Mouse (Mus musculus): Measurements from ENCODE around the gene Ccdc18.
A peak's percentile ranks its signal among the peaks of the same experiment; 100 is the strongest.
"Not testable (repeated sequence)": the region's sequence is repeated elsewhere in the genome, so short reads cannot be mapped to it uniquely, and the experiment has no call there.

Gene Ccdc18

DNA sequence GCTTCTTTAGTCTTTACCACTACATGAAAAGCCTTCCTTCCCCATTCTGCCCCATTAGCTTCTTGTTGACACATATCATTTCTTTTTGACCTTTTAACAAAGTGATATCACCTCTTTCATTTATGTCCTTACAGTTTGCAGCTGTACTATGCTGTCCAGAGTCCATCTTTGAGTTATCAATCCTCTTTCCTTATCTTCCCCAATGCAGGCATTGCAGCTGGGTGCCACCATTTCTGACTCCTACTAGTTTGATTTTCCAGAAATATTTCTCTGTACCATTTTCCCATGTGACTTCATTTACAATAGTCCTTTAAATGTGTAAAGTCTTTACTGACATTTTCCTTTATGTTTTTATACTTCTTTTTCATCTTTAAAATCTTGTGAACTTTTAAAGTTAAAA is 134.3 kb downstream of the Ccdc18 start:
- TF ChIP-seq POU5F1 (IDR thresholded peaks at IDR 0.05; ENCODE audit: borderline replicate concordance, low read length) = no peak
- TF ChIP-seq CTCF (conservative IDR thresholded peaks at IDR 0.05; ENCODE audit: low read length) = no peak
- TF ChIP-seq NANOG (IDR thresholded peaks at IDR 0.05; ENCODE audit: borderline replicate concordance, low read length) = no peak
- Histone ChIP-seq H3K4me3 (replicated peaks; ENCODE audit: low read length) (no peak overlapping the region), H3K4me1 (replicated peaks; ENCODE audit: low read depth, low read length) (peaks cover 39% of the 10 kb centered on the region), H3K27me3 (ENCODE audit: insufficient read depth, low read length) (no peaks in the 10 kb centered on the region), H3K9me3 (ENCODE audit: low read length) (no peaks in the 10 kb centered on the region), H3K36me3 (ENCODE audit: insufficient read depth, low read length) (peaks cover 13% of the 10 kb centered on the region)

DNA sequence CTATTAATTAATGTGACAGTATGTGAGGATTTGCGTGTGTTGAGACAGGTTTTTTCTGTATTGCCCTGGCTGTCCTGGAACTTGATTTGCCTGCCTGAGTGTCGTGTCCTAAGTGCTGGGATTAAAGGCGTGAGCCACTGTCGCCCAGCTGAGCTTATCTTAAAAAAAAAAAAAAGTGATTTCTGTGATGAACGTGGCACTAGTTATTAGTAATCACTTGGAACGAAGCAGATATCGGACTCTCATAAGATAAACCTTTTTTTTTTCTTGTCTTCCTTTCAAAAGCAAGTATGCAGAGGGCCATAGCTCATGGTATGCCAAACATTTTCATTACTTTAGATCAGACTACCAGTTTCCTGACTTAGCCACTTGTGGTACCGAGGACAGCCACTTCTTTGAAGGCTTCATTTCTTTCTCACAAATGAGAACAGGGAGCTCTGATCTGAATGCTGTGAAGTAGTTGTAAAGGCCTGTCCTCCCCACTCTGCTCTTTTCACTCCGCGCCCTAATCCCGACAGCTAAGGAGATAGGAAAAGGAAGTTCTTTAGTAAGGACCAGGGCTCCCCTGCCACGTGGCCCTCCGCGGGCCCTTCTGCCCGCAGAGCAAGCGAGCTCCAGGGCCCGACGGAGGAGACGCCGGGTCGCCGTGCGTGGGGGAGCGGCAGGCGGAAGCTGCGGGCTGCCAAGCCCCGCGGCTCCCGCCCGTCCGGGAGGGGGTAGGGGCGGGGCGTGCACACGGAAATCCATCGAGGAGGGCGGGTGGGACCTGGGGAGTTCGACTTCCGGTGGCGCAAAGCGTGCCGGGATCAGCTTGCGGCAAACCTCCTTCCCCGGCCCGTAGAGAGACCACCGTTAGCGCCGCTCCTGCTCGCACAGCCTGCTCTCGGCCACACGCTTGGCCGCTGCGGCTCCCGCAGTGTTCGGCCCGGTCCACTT is 135.7 kb downstream of the Ccdc18 start, which contains the start of gene Dr1:
Dr1 (plus strand) TSS at position 771 of the 936 bp plus-strand sequence.
- Histone ChIP-seq H3K4me1 (replicated peaks; ENCODE audit: low read depth, low read length) (peaks cover 27% of the 10 kb centered on the region), H3K27me3 (ENCODE audit: insufficient read depth, low read length) (no peaks in the 10 kb centered on the region), H3K9me3 (ENCODE audit: low read length) (no peaks in the 10 kb centered on the region), H3K4me3 (replicated peaks; ENCODE audit: low read length) (peak within 1 kb of the TSS; percentile 99), H3K36me3 (ENCODE audit: insufficient read depth, low read length) (peaks cover 25% of the 10 kb centered on the region)
- no peak for TF ChIP-seq POU5F1 (IDR thresholded peaks at IDR 0.05; ENCODE audit: borderline replicate concordance, low read length)
- TF ChIP-seq NANOG (IDR thresholded peaks at IDR 0.05; ENCODE audit: borderline replicate concordance, low read length) = no peak
- no peak for TF ChIP-seq CTCF (conservative IDR thresholded peaks at IDR 0.05; ENCODE audit: low read length)

DNA sequence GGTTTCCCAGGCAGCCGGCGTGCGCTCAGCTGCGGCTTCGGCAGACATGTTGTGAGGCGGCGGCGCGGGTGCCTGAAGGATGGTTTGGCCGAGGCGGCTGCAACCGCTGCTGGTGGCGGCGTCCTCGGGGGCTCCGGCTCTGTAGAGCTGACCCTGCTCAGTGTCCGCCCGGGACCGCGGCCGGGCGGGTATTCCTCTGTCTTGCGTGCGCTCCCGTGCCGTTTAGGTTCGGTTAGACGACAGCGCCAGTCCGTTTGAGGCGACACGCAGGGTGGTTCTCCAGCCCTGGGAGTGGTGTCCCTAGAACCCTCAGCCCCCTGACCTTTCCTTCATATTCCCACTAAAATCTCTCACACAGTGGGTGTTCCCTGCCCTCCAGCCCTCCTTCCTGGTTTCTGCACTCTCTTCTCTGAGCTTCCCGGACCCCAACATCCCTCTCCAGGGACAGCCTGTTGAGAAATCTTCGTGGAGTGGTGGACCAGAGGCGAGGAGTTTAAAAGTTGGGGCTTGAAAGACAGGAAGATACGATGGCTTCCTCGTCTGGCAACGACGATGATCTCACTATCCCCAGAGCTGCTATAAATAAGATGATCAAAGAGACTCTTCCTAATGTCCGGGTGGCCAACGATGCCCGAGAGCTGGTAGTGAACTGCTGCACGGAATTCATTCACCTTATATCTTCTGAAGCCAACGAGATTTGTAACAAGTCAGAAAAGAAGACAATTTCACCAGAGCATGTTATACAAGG is 136.6 kb downstream of the Ccdc18 start:
- Histone ChIP-seq H3K4me1 (replicated peaks; ENCODE audit: low read depth, low read length) (peaks cover 26% of the 10 kb centered on the region), H3K9me3 (ENCODE audit: low read length) (no peaks in the 10 kb centered on the region), H3K4me3 (replicated peaks; ENCODE audit: low read length) (peak overlapping the region; percentile 99), H3K36me3 (ENCODE audit: insufficient read depth, low read length) (peaks cover 32% of the 10 kb centered on the region), H3K27me3 (ENCODE audit: insufficient read depth, low read length) (no peaks in the 10 kb centered on the region)
- TF ChIP-seq CTCF (conservative IDR thresholded peaks at IDR 0.05; ENCODE audit: low read length) (no peak), NANOG (IDR thresholded peaks at IDR 0.05; ENCODE audit: borderline replicate concordance, low read length) (no peak), POU5F1 (IDR thresholded peaks at IDR 0.05; ENCODE audit: borderline replicate concordance, low read length) (no peak)

DNA sequence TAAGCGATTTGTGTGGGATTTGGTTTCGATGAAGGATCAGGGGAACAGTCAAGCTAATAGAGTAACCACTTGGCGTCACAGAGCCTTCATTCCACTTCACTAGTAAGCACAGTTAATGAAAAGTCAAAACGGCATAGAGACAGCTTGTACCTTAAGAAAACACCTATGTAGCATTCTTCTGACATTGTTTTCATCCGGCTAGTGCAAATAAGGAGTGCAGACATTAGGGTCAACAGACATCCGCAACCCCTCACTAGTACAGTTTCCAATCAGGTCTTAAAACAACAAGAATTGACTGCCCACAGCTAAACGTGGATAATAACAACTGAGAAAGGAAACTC is 137.1 kb downstream of the Ccdc18 start:
- H3K4me3 ChIP-seq (replicated peaks; ENCODE audit: low read length) = peak overlapping the region; percentile 99
- peaks cover 26% of the 10 kb centered on the region for H3K4me1 ChIP-seq (replicated peaks; ENCODE audit: low read depth, low read length)
- H3K9me3 ChIP-seq (ENCODE audit: low read length) = no peaks in the 10 kb centered on the region
- H3K36me3 ChIP-seq (ENCODE audit: insufficient read depth, low read length) = peaks cover 34% of the 10 kb centered on the region
- TF ChIP-seq CTCF (conservative IDR thresholded peaks at IDR 0.05; ENCODE audit: low read length) = no peak
- TF ChIP-seq NANOG (IDR thresholded peaks at IDR 0.05; ENCODE audit: borderline replicate concordance, low read length) = no peak
- TF ChIP-seq POU5F1 (IDR thresholded peaks at IDR 0.05; ENCODE audit: borderline replicate concordance, low read length) = no peak
- H3K27me3 ChIP-seq (ENCODE audit: insufficient read depth, low read length) = no peaks in the 10 kb centered on the region

DNA sequence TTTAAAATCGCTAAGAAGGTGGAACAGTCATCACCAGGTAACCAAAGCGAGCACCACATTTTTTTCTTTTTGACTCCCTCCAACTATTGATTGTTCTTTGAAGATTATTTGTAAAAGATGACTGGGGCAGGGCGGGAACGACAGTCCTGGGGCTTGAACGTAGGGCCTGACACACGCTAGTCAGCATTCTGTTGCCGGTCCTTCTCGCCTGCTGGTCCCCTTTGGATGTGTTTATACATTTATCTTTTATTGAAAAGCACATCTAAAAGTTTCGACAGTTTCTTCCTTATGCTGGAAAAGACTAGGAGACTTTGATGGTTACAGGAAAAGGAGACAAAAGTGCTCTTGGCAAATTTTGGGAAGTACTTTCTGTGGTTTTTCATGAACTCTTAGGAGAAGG is 137.7 kb downstream of the Ccdc18 start:
- TF ChIP-seq NANOG (IDR thresholded peaks at IDR 0.05; ENCODE audit: borderline replicate concordance, low read length) (no peak), POU5F1 (IDR thresholded peaks at IDR 0.05; ENCODE audit: borderline replicate concordance, low read length) (no peak), CTCF (conservative IDR thresholded peaks at IDR 0.05; ENCODE audit: low read length) (no peak)
- Histone ChIP-seq H3K36me3 (ENCODE audit: insufficient read depth, low read length) (peaks cover 41% of the 10 kb centered on the region), H3K27me3 (ENCODE audit: insufficient read depth, low read length) (no peaks in the 10 kb centered on the region), H3K4me3 (replicated peaks; ENCODE audit: low read length) (peak overlapping the region; percentile 99), H3K4me1 (replicated peaks; ENCODE audit: low read depth, low read length) (peaks cover 26% of the 10 kb centered on the region), H3K9me3 (ENCODE audit: low read length) (no peaks in the 10 kb centered on the region)

DNA sequence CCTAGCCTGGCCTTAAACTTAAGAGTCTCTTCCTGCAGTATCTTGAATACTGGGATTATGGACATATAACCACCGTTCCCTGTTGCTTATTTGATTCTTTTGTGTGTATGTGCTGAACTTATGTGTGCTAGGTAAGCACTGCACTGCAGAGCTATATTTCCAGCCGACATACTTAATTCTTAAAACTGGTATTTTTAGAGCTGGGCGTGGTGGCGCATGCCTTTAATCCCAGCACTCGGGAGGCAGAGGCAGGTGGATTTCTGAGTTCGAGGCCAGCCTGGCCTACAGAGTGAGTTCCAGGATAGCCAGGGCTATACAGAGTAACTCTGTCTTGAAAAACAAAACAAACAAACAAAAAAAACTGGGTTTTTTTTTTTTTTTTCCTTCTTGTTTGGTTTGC is 138.7 kb downstream of the Ccdc18 start:
- H3K27me3 ChIP-seq (ENCODE audit: insufficient read depth, low read length); H3K9me3 ChIP-seq (ENCODE audit: low read length); H3K4me3 ChIP-seq (replicated peaks; ENCODE audit: low read length): not testable (repeated sequence)
- peaks cover 26% of the 10 kb centered on the region for H3K4me1 ChIP-seq (replicated peaks; ENCODE audit: low read depth, low read length)
- peaks cover 48% of the 10 kb centered on the region for H3K36me3 ChIP-seq (ENCODE audit: insufficient read depth, low read length)
